Mouse (Mus musculus) erythroblast, embryonic 14.5 days (primary cell): Measurements from ENCODE around the gene Xkr7. TPM values are rescaled to one million over a fixed set of nuclear protein-coding genes. Genes with fewer than 3 reads are reported as not detected.

Experiments
- H3K27me3 ChIP-seq: 2 replicates; pipeline ENCODE4 v1.6.1; 2012; ENCODE audit warnings: inconsistent platforms; ENCODE audit not compliant: control insufficient read depth
- H3K36me3 ChIP-seq: 2 replicates; pipeline ENCODE4 v1.6.1; 2012; ENCODE audit warnings: mild to moderate bottlenecking, inconsistent platforms; ENCODE audit not compliant: control insufficient read depth
- H3K4me1 ChIP-seq: 2 replicates; pipeline ENCODE4 v1.6.1; 2012; ENCODE audit warnings: inconsistent platforms; ENCODE audit not compliant: control insufficient read depth
- H3K4me3 ChIP-seq: replicated peaks from 2 replicates; pipeline ENCODE3; 2012; ENCODE audit warnings: moderate library complexity, mild to moderate bottlenecking, inconsistent platforms
- H3K9me3 ChIP-seq: 2 replicates; pipeline ENCODE4 v1.6.1; 2012; ENCODE audit warnings: low read length, inconsistent platforms, mixed read lengths; ENCODE audit not compliant: control insufficient read depth
- GATA1 ChIP-seq: IDR thresholded peaks from 2 replicates; pipeline ENCODE4 v1.6.1; 2012; ENCODE audit warnings: low read length, inconsistent platforms, mixed read lengths
- TAL1 ChIP-seq: IDR thresholded peaks from 3 replicates; pipeline ENCODE4 v1.6.1; 2012; ENCODE audit warnings: low read length, inconsistent platforms, mixed read lengths
- polyA plus RNA-seq: library from polyadenylated mRNA; stranded (reverse); fragments of >175 nt; gene quantifications from 2 replicates; pipeline ENCODE4 v1.2.3, GENCODE M21; 2012

Xkr7 gene
- polyA plus RNA-seq, 1 experiment = not detected

- Histone ChIP-seq H3K4me3 (no peak overlapping the region), H3K27me3 (no peaks in the 10 kb centered on the region; the same call in 1 of the 2 replicates), H3K36me3 (no peaks in the 10 kb centered on the region), H3K9me3 (no peaks in the 10 kb centered on the region), H3K4me1 (no peaks in the 10 kb centered on the region)
- TF ChIP-seq TAL1 (no peak), GATA1 (no peak)
Observed at GRCm38 (mm10) chr2:153080841-153081523, 49.3 kb downstream of the Xkr7 start.

GRCm38 (mm10) chr2:153081866-153082265 is 50.2 kb downstream of the Xkr7 start:
- no peaks in the 10 kb centered on the region for H3K4me1 ChIP-seq
- no peak for TF ChIP-seq GATA1
- no peak for TF ChIP-seq TAL1

DNA sequence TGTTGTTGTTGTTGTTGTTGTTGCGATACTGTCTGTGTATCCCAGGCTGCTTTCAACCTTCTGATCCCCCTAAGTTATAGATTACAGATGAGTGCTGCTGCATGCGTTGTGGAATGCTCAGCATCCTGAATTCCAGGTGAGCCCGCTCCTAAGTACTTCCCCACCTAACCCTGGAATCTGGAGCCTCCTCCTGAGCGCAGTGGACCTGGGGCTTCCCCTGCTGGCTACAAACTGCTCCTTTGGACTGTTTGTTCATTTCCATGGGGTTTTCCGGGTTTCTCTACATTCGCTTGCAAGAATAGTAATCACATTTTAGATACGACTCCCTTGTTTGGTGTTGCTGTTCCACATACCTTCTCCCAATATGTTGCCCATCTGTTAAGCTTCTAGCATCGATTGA is 51.6 kb downstream of the Xkr7 start:
- no peaks in the 10 kb centered on the region for H3K36me3 ChIP-seq
- H3K4me1 ChIP-seq = no peaks in the 10 kb centered on the region
- no peak for TF ChIP-seq GATA1
- TF ChIP-seq TAL1 = no peak
- no peaks in the 10 kb centered on the region for H3K27me3 ChIP-seq
- H3K4me3 ChIP-seq = no peak overlapping the region
- H3K9me3 ChIP-seq = no peaks in the 10 kb centered on the region

More at GRCm38 (mm10) chr2:153081866-153082265, 50.2 kb downstream of the Xkr7 start:
- Histone ChIP-seq H3K36me3 (no peaks in the 10 kb centered on the region), H3K4me3 (no peak overlapping the region), H3K27me3 (no peaks in the 10 kb centered on the region), H3K9me3 (no peaks in the 10 kb centered on the region)

DNA sequence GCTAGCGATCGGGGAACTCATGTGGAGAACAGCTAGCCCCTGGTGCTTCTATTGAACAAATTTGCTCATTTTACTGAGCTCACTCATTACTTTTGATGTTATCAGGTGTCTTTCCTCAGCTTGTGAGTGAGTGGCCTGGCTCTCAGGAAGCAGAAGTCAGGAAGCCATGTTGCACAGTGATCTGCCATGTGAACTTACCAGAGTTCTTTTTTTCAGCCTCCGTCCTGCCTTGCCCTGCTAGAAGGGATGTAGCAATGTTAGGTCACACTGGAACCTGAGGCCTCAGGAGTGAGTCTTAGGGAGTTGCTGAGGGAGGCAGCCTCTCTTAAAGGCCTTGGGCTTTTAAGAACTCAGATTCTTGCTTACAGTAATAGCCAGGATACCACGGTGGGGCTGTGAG is 52.2 kb downstream of the Xkr7 start:
- no peak overlapping the region for H3K4me3 ChIP-seq
- TF ChIP-seq TAL1 (no peak), GATA1 (no peak)
- no peaks in the 10 kb centered on the region for H3K27me3 ChIP-seq
- H3K9me3 ChIP-seq = no peaks in the 10 kb centered on the region
- H3K4me1 ChIP-seq = no peaks in the 10 kb centered on the region
- no peaks in the 10 kb centered on the region for H3K36me3 ChIP-seq

- H3K36me3 ChIP-seq = no peaks in the 10 kb centered on the region
- H3K9me3 ChIP-seq = no peaks in the 10 kb centered on the region
- H3K4me3 ChIP-seq = no peak overlapping the region
- no peaks in the 10 kb centered on the region for H3K27me3 ChIP-seq
- no peaks in the 10 kb centered on the region for H3K4me1 ChIP-seq
- TF ChIP-seq TAL1 (no peak), GATA1 (no peak)
Observed at GRCm38 (mm10) chr2:153084261-153084976, 52.8 kb downstream of the Xkr7 start.

DNA sequence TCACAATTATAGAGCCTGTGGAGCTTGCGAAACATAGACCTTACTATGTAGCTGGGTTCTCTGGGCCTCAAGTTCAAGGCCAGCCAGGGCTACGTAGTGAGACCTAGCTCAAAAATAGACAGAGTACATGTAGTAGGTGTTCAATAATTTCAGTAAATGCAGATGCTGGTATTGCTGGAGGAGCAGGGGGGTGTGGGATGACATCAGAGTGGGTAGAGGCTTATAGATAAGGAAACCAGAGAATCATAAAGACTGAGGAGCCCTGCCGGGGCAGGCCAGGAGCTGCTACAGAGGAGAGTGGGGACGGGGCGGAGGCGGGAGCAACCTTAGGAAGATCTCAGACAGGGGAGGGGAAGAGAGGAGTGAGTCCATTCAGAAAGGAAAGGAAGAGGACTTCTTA is 53.9 kb downstream of the Xkr7 start:
- no peak overlapping the region for H3K4me3 ChIP-seq
- TF ChIP-seq GATA1 = no peak
- no peak for TF ChIP-seq TAL1
- no peaks in the 10 kb centered on the region for H3K27me3 ChIP-seq
- H3K4me1 ChIP-seq = no peaks in the 10 kb centered on the region
- H3K9me3 ChIP-seq = no peaks in the 10 kb centered on the region
- no peaks in the 10 kb centered on the region for H3K36me3 ChIP-seq

DNA sequence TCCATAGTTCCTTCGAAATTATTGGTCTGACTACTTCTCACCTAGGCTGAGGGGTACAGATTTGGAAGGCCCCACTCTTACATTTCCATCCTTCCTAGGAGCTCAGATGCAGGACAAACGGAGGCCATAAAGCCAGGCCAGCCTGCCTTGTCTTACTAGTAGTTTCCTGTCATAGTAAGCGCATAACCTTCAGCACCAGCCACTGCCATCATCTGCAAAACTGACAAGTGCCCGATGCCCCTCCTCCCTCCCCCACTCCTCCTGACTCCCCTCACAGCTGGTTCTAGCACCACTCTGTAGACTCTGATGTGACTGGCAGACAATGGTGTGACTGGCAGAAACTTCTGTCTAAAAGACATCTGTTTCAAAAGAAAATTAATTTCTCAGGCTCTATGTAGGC is 54.5 kb downstream of the Xkr7 start:
- H3K4me3 ChIP-seq = no peak overlapping the region
- H3K4me1 ChIP-seq = no peaks in the 10 kb centered on the region
- no peaks in the 10 kb centered on the region for H3K27me3 ChIP-seq
- no peaks in the 10 kb centered on the region for H3K36me3 ChIP-seq
- H3K9me3 ChIP-seq = no peaks in the 10 kb centered on the region
- TF ChIP-seq GATA1 (no peak), TAL1 (no peak)

DNA sequence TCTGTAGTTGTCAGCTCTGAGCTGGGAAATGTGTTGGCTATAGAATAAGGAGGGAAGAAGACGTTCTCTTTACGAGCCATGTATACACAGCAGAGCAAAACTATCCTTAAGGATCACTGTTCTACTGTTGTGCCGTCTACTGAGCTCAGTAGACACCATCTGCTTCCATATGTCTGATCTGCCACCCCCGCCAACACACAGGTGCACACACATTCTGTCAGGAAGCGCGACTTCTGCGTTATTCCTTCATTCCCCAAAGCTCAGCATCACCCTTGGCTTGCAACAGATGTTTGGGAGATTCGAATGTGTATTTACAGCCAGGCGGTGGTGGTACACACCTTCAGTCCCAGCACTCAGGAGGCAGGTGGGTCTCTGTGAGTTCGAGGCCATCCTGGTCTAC is 55.4 kb downstream of the Xkr7 start:
- Histone ChIP-seq H3K4me1 (no peaks in the 10 kb centered on the region), H3K9me3 (no peaks in the 10 kb centered on the region), H3K4me3 (no peak overlapping the region), H3K36me3 (no peaks in the 10 kb centered on the region), H3K27me3 (no peaks in the 10 kb centered on the region)
- TF ChIP-seq GATA1 (no peak), TAL1 (no peak)

- H3K27me3 ChIP-seq = no peaks in the 10 kb centered on the region
- TF ChIP-seq TAL1 (no peak), GATA1 (no peak)
- no peak overlapping the region for H3K4me3 ChIP-seq
- H3K9me3 ChIP-seq = no peaks in the 10 kb centered on the region
- no peaks in the 10 kb centered on the region for H3K4me1 ChIP-seq
- H3K36me3 ChIP-seq = no peaks in the 10 kb centered on the region
Observed at GRCm38 (mm10) chr2:153089316-153089715, 57.7 kb downstream of the Xkr7 start.
